Mouse (Mus musculus): Measurements from ENCODE around the gene Mecr. TPM values are rescaled to one million over a fixed set of nuclear protein-coding genes. Genes with fewer than 3 reads are reported as not detected.

The Mecr gene
- polyA plus RNA-seq, 3 experiments from 2014 or later: 12.9 to 28.6 (median 22.3) TPM

- peak; percentile 13 for ATAC-seq
Measured at GRCm38 (mm10) chr4:131836891-131837491, 6.3 kb upstream of the Mecr start.

GRCm38 (mm10) chr4:131837872-131838524 lies 5.3 kb upstream of the Mecr start, which contains the start of gene Ptpru:
Gene Ptpru (minus strand): TSS chr4:131838288.
- ATAC-seq: peak; percentile 83

GRCm38 (mm10) chr4:131845991-131846778 lies 2.9 kb downstream of the Mecr start:
- no peak for ATAC-seq

GRCm38 (mm10) chr4:131848082-131848481 lies 4.8 kb downstream of the Mecr start:
- no peak for ATAC-seq

- ATAC-seq: no peak
Measured at GRCm38 (mm10) chr4:131849986-131850638, 6.8 kb downstream of the Mecr start.

GRCm38 (mm10) chr4:131854950-131855349 lies 11.7 kb downstream of the Mecr start:
- no peak for ATAC-seq

- ATAC-seq: peak; percentile 65
Measured at GRCm38 (mm10) chr4:131860492-131861340, 17.4 kb downstream of the Mecr start.

GRCm38 (mm10) chr4:131861341-131861739 lies 18.1 kb downstream of the Mecr start:
- ATAC-seq: no peak

GRCm38 (mm10) chr4:131872672-131873292 lies 29.5 kb downstream of the Mecr start:
- ATAC-seq: peak; percentile 6

GRCm38 (mm10) chr4:131873293-131874168 lies 30.3 kb downstream of the Mecr start, which contains the start of gene Srsf4:
Gene Srsf4 (plus strand): TSS chr4:131873617.
- peak; percentile 94 for ATAC-seq

- ATAC-seq: peak; percentile 22
Measured at GRCm38 (mm10) chr4:131874169-131874536, 30.9 kb downstream of the Mecr start.

GRCm38 (mm10) chr4:131874567-131874966 lies 31.3 kb downstream of the Mecr start:
- no peak for ATAC-seq

GRCm38 (mm10) chr4:131875242-131875641 lies 32.0 kb downstream of the Mecr start:
- no peak for ATAC-seq

- no peak for ATAC-seq
Measured at GRCm38 (mm10) chr4:131876836-131877235, 33.6 kb downstream of the Mecr start.

GRCm38 (mm10) chr4:131879692-131880091 lies 36.4 kb downstream of the Mecr start:
- ATAC-seq: no peak

GRCm38 (mm10) chr4:131881306-131881705 lies 38.0 kb downstream of the Mecr start:
- peak; percentile 78 for ATAC-seq

- no peak for ATAC-seq
Measured at GRCm38 (mm10) chr4:131883571-131883970, 40.3 kb downstream of the Mecr start.

GRCm38 (mm10) chr4:131885376-131885775 lies 42.1 kb downstream of the Mecr start:
- ATAC-seq: no peak

GRCm38 (mm10) chr4:131888564-131888963 lies 45.3 kb downstream of the Mecr start:
- ATAC-seq: no peak

GRCm38 (mm10) chr4:131890692-131891091 lies 47.4 kb downstream of the Mecr start:
- no peak for ATAC-seq

Data from inflammation-experienced regulatory T-cells, adult 6 months (primary cell).